Mouse (Mus musculus): ENCODE measurements at regions not wholly inside any gene's neighbourhood (a gene's known extent, or its start where the extent isn't known, plus 50 kb on each side); places are given as distances from the start of the nearest gene placed in this dataset.
A peak's percentile ranks its signal among the peaks of the same experiment; 100 is the strongest.

DNA sequence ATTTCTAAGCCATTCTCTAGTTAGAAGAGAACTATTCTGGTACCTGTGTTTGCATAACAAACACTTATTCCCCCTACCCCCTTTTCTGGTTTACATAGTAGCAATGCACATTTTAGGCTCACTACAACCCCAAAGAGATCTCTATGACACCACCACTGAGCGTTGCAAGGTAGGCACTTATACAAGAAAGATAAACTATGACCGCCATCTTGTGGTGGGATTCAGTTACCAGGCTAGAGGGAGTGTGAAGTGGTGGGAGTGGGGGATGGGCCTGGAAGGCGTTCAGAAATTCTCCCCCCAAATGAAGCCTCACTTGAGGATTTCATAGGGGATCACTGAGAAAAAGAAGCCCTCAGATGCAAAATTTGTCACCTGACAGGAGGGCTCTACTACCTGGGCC is 64.4 kb upstream of the Fst start:
- peak in 1 of 2 experiments; percentile 19 for DNase-seq (ENCODE audit: low spot score in 2 of 2)

DNA sequence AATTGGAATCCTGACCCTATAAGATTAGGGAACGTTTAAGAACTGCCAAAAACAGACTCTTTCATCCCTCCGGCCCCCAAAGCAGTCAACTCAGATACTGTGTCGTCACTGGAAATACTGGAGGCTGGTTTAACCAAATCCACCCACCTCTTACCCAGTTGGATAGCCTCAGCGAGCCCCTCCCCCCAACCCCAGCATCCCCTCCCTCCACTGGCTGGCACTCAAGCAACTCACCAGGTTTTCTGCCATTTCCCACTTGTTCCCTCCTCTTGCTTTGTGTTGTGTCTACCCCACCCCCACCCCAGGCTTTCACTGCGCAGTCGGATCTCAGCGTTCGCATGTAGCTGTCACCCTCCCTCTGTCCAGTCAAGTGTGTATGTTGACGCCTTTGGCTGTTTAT is 68.1 kb upstream of the Fst start:
- no peak for DNase-seq (ENCODE audit: low spot score in 2 of 2)

DNA sequence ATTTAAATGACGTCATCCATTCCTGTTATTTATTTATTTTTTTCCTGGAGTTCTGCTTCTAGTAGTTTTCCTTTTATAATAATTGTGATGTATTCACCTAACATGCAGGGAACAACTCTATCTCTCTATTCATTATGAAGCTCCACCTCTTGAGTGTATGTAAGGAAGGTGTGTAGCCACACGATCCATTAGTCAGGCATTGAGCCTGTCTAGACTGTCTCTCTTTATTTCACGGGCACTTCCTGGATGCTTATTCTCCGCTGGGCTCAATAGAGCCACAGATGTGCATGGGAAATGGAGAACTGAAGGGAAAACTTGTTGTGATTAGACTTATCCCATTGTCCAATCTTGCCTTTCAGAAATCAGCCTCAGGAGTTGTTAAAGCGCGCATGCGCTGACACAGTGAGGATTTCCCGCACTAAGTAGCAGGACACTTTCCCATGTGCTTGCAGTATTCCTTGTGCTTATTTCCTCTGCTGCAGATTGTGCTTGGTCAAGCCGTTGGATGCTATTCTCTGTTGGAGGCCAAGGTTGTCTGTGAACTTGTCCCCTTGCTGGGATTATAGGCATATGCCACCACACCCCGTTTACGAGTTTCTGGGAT is 71.5 kb upstream of the Fst start:
- no peak for DNase-seq (ENCODE audit: low spot score in 2 of 2)

DNA sequence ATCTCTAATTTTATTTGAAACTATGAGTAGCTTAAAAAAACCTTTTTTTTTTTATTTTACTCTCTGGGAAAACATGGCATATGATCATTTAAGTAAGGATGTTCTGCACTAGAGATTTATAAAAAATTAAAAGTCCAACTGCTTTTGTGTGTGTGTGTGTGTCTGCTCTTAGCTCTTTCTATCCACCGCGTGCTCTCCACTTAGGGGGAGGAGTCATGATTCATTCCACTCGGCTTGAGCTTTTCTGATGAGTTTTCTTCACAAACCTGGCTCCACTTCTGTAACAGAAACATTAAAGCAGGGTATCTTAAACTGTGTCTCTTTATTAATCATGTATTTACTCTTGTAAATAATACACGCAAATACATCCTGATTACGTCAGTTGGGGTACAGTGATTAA is 73.0 kb upstream of the Fst start:
- DNase-seq (ENCODE audit: low spot score in 2 of 2), result no peak

DNA sequence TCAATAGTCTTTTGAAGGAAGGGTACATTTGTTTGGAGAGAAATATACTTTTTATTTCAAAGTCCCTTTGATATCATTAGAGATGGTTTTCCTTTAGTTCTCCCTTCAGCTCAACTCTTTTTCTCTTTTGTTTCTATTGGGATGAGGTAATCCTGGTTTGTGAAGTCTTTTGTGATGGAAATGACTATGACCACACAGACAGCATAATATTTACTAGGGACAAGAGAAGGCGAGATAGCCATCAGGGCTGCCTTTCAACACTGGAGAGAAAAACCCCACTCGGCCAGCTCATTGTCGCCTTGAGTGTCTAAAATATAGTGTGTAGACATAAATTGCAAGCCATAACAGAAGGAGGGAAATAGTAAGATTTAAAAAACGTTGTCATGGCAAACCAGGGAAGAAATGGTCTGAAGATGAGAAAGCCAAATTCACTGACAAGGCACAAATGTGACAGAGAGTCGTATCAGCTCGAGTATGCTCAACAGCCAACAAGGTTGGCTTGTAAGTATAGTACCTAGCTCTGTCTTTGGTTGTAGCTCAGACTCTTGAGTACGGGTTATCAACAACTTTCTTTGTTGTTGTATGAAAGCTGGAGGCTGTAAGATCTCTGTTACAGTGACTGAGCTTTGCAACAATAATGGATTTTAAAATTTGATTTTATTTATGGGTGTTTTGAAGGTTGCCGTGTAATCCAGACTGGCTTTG is 73.8 kb upstream of the Fst start:
- DNase-seq (ENCODE audit: low spot score in 2 of 2), result no peak

DNA sequence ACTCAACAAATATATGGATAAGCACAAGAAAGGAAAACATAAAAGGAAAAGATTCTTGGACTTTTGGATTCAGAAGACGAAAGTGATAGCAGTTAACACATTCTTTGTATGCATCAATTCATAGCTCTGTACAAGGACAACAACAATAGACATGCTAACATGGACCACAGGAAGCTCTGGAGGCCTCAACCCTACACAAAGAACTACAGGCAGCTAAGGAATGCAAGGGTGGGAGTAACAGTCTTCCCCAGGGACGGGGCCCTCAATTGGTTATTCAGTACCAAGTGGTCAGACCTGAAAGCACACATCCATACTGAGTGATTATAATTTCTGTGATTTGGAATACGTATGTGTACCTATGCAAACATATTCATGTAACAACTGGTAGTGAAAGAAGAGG is 75.8 kb upstream of the Fst start:
- DNase-seq (ENCODE audit: low spot score in 2 of 2), result no peak

DNA sequence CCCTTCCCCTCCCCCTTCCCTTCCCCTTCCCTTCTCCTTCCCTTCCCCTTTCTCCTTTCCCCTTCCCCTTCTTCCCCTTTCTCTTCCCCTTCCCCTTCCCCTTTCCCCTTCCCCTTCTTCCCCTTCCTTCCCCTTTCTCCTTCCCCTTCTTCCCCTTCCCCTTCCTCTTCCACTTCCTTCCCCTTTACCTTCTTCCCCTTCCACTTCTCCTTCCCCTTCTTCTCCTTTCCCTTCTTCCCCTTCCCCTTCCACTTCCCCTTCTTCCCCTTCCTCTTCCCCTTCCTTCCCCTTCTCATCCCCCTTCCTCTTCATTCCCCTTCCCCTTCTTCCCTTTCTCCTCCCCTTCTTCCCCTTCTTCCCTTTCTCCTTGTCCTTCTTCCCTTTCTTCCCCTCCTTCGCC is 77.0 kb upstream of the Fst start:
- no peak for DNase-seq (ENCODE audit: low spot score in 2 of 2)

DNA sequence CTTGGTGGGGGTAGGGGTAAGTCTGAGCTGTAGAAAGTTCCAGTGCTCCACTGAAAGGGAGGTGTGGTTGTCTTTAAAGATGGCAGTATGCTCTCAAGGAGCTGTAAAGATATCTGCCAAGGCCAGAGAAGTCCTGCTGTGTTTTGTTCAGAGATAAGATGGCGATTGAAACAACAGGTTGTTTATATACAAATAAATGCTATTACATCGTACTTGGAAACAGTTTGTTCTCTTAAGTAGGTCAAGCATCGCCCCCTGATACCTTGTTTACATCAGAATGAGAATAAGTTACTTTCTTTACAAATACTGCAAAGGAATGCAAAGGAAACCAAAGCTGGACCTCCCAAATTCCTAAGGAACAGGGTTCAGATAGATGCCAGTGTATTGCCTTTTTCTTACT is 113.0 kb upstream of the Fst start:
- DNase-seq (ENCODE audit: low spot score in 2 of 2), result no peak

DNA sequence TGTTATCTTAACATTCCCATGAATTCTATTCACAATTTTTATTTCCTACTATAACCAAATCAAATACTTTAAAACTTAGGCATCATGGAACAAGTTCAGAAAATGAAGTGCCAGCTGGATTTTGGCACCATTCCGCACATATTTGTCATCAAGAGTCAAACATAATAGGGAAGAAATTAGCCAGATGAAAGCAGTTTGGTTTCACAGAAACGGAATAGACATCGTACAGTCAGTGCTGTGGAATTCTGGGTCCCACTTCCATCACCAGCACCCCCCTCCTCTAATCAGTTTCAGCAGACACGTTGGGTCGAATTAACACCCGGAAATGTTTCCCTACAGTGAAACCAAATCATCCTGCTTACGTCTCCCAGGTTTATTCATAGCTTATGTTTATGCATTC is 125.8 kb upstream of the Fst start:
- DNase-seq (ENCODE audit: low spot score in 2 of 2), result no peak

DNA sequence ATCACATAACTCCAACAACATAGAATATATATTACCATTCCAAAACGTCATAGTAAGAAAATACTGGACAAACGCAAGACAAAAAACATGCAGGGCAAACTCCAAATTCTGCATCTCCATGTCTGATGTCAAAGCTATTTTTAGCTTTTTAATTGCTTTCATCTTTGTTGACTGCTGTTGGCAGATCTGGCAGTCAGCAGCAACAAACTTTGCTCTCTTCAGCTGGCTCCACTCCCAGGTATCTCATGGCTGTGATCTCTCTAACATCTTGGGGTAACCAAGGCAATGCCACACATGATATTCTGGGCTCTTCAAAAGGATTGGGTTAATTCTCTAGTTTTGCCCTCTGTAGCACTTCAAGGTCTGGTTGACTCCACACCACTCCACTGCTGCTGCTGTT is 128.9 kb upstream of the Fst start:
- no peak for DNase-seq (ENCODE audit: low spot score in 2 of 2)

DNA sequence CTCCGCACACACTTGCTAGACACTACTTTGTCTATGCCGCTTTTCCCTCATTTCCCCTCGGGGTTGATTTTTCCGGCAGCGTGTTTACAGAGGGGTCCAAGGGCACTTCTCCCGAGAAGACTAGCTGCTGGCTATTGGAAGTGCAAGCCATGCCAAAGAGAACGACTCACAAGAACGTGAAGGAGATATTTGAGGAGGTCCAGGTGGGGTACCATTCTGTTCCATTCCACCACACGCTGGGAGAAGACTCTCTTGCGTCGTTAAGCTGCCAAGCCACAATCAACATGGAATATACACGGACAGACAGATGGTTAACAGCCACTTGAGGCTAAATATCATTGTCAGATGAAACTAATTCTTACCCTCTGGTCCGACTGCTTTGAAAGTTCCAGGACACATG is 144.6 kb upstream of the Fst start:
- no peak for DNase-seq (ENCODE audit: low spot score in 2 of 2)

DNA sequence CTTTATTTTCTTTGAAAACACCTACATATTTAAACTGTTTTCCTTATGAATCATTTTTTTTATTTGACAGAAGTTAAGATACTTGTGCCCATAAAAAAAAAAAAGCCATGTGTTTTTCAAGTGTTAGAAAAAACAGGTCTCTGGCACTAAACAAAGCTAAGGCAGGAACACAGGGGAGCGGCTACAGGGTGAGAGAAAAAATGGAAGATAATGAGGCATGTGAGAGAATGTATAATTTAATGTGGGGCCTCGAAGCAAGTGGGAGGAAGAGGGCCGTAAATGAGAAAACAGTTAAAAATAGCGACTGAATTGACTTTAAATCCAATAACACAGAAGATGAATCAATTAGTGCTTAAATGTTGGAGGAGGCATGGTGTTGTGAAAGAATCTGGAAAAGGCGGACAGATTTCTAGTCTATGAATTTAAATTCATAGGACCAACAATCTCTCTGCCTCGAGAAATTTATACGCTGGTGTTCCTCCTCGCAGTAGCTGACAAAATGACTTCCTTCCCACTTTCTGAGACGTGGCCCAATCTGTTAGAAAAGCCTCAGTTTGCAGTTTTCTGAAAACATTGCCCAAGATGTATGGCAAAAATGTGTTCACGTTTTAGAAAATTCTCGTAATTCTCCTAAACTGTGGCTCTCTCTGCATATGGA is 145.4 kb upstream of the Fst start:
- no peak for DNase-seq (ENCODE audit: low spot score in 2 of 2)

DNA sequence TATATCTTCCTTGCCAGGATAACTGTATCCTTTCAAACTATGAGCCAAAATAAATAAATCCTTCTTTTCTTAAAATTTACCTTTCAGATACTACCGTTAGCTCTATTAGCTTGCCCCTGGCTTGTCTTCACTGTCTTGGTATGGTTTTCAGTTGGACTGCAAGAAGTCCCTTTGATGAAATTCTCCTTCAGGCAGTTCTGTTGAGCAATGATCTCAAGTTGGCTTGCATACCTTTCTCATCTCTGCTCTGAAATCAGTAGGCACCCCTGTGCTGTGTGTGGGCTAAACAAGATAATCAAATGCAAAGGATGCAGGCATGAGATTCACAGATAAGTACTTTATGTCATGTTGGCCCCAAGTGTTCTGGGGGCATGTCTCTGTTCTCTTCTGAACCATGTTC is 155.2 kb upstream of the Fst start:
- no peak for DNase-seq (ENCODE audit: low spot score in 2 of 2)

DNA sequence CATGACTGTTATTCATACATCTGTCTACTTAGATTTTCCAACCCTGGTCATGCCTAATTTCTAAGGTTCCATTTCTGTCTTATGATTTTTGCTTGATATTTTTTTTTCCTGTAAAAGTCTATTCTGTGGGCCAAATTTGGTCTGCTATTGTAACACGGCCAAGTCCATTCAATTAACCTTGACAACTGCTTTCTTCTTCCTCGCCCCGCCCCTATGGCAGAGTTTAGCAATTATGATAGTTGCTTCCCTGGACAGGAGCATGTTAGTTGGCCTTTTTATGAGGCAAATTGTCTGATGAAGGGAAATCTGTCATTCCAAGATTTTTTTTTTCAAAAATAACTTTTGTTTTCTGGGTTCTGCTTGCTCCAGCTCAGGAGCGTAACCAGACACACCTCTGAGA is 160.7 kb upstream of the Fst start:
- DNase-seq (ENCODE audit: low spot score in 2 of 2), result no peak

DNA sequence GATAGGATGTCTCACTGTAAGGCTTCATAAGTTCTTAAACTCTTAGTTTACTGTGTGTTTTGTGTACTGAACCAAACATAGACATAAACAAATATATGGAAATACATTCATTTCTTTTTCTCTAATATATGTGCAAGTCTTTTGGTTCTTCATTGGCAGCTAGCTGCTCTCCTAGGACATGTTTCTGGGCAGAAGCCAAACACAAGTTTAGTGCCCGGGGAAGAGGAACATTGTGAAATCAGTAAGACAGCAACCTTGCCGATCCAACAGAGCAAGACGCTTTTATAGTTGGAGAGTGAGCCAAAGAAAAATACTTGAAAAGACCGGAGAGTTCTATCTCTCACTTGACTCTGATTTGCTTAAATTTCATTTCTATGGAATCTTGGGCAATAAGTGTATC is 178.0 kb upstream of the Fst start:
- no peak for DNase-seq (ENCODE audit: low spot score in 2 of 2)

DNA sequence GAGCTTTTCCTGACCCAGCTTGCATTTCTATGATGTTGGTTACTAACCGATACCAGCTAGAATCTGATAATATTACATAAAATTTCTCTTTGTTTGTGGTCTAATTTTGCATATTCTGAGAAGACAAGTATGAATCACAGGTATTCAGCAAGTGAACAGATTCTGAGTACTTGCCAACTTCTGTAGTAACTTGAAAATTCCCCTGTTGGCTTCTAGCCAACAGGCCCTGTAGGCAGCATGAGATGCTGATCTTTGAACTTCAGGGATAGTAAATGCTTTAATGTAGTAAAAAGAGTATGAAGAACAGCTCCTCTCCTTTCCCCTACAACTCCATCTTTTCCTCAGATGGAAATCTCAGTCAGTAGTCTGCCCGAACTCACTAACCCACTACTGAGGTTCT is 178.5 kb upstream of the Mocs2 start:
- DNase-seq (ENCODE audit: low spot score in 2 of 2), result no peak

DNA sequence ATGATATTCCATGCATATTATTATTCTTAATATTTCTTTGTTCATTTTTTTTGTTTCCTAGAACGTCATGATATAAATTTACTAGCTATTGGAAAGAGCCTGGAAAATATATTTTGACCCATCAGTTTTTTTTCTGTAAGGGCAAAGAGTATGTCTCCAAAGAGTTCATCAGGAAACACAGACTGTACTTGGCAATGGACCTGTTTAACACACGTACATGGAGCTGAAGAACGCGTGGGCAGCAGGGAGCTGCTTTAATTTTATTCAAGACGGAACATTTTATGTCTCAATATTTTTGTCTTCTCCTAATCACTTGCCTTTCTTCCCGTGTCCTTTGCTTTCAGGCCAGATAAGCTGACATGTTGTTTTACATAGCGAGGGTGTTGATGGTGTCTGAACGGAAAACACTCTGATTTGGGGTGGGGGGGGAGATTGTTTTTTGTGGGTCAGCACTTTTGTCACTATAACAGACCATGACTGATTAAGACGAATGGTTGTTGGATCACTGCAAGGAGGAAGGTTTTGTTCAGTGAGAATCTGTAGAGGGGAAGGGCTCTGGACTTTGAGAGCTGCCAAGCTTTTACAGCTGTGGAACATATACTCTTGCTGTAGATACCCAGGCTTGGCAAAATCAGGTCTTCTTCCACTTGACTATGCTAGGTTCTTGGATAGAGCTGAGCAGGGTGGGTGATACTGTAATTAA is 176.2 kb upstream of the Mocs2 start:
- no peak for DNase-seq (ENCODE audit: low spot score in 2 of 2)

DNA sequence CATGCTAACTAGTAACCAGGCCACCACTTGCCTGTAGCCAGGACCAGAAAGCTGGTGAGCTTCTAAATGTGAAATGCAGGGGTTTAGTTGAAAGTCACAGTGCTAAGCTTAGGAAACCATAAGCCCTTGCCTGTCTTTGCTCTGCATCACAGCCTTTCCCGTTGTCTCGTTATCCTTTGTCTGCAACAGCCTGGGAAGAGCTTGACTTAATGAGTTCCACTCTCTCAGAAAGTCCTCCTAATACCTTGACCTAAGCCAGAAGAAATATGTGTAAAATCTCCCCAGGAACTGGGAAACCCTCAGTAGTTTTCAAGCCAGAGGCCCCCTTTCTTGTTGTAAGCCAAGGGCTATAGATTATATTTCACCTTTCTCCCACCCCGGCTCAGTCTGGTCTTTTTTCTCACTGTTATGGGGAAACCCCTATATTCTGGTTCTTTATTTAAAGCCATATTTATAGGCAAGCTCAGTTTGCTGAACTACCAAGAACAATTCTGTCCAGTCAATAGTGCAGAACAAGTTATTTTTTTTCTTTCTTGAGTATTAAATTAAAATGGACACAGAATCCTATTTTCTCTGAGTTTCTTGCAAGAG is 175.0 kb upstream of the Mocs2 start:
- no peak for DNase-seq (ENCODE audit: low spot score in 2 of 2)

DNA sequence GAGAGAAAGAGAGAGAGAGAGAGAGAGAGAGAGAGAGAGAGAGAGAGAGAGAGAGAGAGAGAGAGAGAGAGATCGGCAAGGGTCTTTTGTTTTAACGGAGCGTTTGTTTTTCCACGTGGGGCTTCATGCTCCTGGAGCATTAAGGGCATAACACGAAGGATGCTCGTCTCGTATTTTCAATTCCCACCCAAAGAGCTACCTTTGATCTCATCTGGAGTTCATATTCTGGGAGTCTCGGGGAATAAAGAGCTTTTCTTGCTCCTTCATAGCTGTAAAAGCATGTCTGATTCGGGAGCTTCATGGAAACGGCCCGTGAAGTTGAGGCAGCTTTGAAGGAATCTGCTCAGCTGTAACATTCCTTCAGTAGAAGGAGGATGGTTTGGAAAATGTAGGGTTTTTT is 174.5 kb upstream of the Mocs2 start:
- DNase-seq (ENCODE audit: low spot score in 2 of 2), result no peak

DNA sequence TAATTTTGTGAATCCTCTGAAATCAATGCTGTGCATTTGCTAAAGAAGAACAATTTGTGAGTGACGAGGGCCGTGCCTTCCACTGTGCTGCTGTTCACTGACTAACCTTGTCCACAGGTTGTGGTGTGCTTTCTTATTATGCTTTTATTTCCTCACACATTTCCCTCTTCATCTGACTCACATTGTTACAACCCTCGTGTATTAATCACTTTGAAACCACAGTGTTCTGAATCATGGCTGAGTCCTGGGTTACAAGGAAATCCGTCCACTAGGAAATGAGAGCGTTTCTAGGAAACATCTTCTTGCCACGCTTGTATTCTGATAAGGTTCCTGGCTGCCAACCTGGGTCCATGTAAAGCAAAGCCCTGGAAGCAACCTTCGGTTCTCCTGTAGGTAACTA is 163.8 kb upstream of the Mocs2 start:
- no peak for DNase-seq (ENCODE audit: low spot score in 2 of 2)

DNA sequence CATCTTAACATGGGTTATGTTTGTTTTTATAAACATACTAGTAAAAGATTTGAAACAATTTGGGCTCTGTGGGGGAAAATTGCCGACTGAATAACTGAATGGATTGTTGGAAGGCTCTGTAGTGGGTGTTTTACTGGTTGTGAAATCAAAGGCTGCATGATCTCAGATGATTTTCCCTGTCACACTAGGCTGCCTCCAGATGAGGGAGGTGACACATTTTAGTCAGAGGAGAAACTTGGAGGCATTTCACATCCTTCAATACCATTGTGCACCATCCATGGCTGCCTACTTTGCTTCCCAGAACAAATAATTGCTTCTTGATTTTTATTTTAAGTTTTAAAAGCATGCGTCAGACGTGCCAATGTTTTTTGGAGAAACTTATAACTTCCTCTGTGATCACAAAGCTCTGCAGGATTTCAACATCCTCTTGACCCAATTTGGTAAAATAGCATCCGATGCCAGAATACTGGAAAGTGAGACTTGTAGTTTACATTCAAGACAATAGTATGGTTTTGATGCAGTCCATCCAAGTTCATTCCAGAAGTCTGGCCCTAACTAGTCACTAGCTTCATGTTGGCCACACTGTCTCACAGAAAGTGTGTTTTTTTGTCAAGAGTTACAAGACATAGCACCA is 163.0 kb upstream of the Mocs2 start:
- DNase-seq (ENCODE audit: low spot score in 2 of 2), result no peak

DNA sequence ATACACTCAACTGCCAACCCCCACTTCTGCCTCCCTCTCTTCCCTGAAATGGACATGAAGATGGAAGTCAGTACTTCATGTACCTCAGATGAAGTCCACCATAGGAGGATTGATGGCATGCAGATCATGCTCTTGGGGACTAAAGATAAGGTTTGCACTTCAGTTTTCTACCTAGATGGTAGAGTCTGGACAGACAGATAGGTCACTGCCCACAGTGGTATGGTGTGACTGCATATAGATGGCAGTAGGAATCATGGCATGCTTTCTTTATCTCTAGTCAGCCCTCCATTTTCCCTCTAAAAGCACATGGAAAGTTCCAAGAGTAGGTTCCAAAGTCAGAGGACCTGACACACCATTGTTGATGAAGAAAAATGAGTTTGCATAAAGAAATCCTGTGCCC is 145.6 kb upstream of the Mocs2 start:
- no peak for DNase-seq (ENCODE audit: low spot score in 2 of 2)

Data from cerebellum, postnatal 4 days (tissue).